Mouse (Mus musculus) MN1 (cell line): Measurements from ENCODE around the gene Rnf213.

Source experiments
- DNase-seq: peaks from one replicate; pipeline ENCODE4 v3.0.0-alpha.2; 2016; ENCODE audit warnings: low spot score

The Rnf213 gene

GRCm38 (mm10) chr11:119435880-119436872 is 43.3 kb downstream of the Rnf213 start:
- DNase-seq, result no peak

GRCm38 (mm10) chr11:119438776-119439175 is 45.9 kb downstream of the Rnf213 start:
- no peak for DNase-seq

GRCm38 (mm10) chr11:119442199-119442598 is 49.3 kb downstream of the Rnf213 start:
- no peak for DNase-seq

- DNase-seq, result no peak
Measured at GRCm38 (mm10) chr11:119443442-119443841, 50.5 kb downstream of the Rnf213 start.

- DNase-seq, result no peak
Measured at GRCm38 (mm10) chr11:119456097-119456496, 63.2 kb downstream of the Rnf213 start.

- no peak for DNase-seq
Measured at GRCm38 (mm10) chr11:119477876-119478275, 85.0 kb downstream of the Rnf213 start.

GRCm38 (mm10) chr11:119490861-119491689 is 98.2 kb downstream of the Rnf213 start, which contains the start of gene Endov:
Gene Endov, plus strand, starts transcription at chr11:119491347.
- peak; percentile 97 for DNase-seq

- DNase-seq, result no peak
Measured at GRCm38 (mm10) chr11:119491690-119492087, 98.8 kb downstream of the Rnf213 start.

- DNase-seq, result no peak
Measured at GRCm38 (mm10) chr11:119492830-119493229, 99.9 kb downstream of the Rnf213 start.

- no peak for DNase-seq
Measured at GRCm38 (mm10) chr11:119493516-119493915, 100.6 kb downstream of the Rnf213 start.

- DNase-seq, result no peak
Measured at GRCm38 (mm10) chr11:119496147-119496546, 103.2 kb downstream of the Rnf213 start.

- DNase-seq, result no peak
Measured at GRCm38 (mm10) chr11:119497451-119497850, 104.6 kb downstream of the Rnf213 start.

- no peak for DNase-seq
Measured at GRCm38 (mm10) chr11:119499297-119499696, 106.4 kb downstream of the Rnf213 start.

- no peak for DNase-seq
Measured at GRCm38 (mm10) chr11:119500011-119500410, 107.1 kb downstream of the Rnf213 start.

GRCm38 (mm10) chr11:119503675-119504074 is 110.8 kb downstream of the Rnf213 start:
- DNase-seq, result peak; percentile 80

GRCm38 (mm10) chr11:119506386-119506785 is 113.5 kb downstream of the Rnf213 start:
- DNase-seq, result no peak

- no peak for DNase-seq
Measured at GRCm38 (mm10) chr11:119507772-119508171, 114.9 kb downstream of the Rnf213 start.

- DNase-seq, result no peak
Measured at GRCm38 (mm10) chr11:119509165-119509776, 116.4 kb downstream of the Rnf213 start.

- DNase-seq, result no peak
Measured at GRCm38 (mm10) chr11:119513038-119513659, 120.2 kb downstream of the Rnf213 start.

GRCm38 (mm10) chr11:119514108-119514860 is 121.4 kb downstream of the Rnf213 start:
- DNase-seq, result no peak
